Mouse (Mus musculus) CD4-positive, CD25-positive, alpha-beta regulatory T cell (primary cell): ENCODE data around the gene Dvl1. TPM values are rescaled to one million over a fixed set of nuclear protein-coding genes. Genes with fewer than 3 reads are reported as not detected.

Experiments used
- polyA plus RNA-seq: library from polyadenylated mRNA; unstranded; fragments of 100-300 nt; shearing (Covaris generic); gene quantifications from one replicate; pipeline ENCODE4 v1.2.1, GENCODE M21; 2017

Gene Dvl1
- polyA plus RNA-seq = 69.5 TPM

DNA sequence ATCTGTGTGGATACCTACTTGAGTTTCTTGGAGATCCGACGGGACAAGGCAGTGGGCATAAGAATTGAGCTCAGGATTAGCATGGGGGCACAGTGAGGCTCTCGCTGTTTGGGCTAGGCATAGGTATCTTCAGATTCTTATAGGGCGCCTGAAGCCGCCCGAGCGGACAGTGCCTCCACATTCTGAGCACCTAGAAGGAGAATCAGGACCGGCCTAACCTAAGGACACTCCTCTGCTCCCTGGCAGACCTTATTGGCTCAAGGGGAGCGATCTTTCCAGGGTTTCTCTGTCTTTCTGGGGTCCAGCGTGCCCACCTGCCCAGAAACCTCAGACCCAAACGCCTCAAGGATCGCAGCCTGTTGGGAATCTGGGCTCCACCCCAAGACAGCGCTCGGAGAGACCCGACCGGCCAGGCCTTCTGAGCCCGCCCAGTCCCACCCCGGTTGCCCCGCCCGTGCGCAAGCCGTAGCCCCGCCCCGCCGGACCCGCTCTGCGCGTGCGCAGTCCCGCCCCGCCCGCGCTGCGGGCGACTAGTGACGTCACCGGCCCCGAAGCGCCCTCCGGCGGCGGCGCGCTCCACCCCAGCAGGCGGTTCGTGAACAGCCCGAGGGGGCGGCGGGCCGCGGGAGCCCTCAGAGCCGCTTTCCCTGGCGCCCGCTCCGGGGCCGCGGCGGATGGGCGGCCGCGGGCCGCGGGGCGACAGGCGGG lies at the start of gene Dvl1:
Gene Dvl1 (plus strand): TSS at position 532 of the 708 bp plus-strand sequence.

GRCm38 (mm10) chr4:155802741-155803339 lies 44.4 kb upstream of the Dvl1 start, which contains the start of gene Mrpl20:
TSS of gene Mrpl20 (plus strand) at chr4:155802878.

GRCm38 (mm10) chr4:155811929-155812664 lies 35.1 kb upstream of the Dvl1 start, which contains the start of gene Ccnl2:
TSS of gene Ccnl2 (plus strand) at chr4:155812489.

GRCm38 (mm10) chr4:155831205-155831766 lies 15.9 kb upstream of the Dvl1 start, which contains the start of gene Aurkaip1:
TSS of gene Aurkaip1 (plus strand) at chr4:155831272.

DNA sequence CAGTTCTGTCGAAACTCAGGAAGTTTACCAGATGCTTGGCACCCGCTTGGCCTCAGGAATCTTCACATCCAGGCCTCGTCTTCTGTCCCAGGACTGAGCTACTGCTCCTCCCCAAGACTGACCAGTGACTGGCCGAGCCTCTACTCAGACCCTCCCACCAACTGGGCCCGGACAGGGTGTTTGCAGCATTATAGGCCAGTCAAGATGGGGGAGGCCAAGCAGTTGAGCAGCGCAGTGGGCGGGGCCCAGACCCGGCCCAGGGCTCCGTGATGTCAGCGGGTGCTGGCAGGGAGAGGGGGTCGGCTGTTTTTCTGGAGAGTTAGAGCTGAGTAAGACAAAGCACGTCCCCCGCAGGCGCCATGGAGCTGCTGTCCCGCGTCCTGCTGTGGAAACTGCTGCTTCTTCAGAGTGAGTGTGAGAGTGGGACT lies 7.7 kb upstream of the Dvl1 start, which contains the start of gene Mxra8:
Gene Mxra8 (plus strand): TSS at position 198 of the 428 bp plus-strand sequence.

GRCm38 (mm10) chr4:155863001-155863400 lies 15.8 kb downstream of the Dvl1 start, which contains the start of gene Tas1r3:
TSS of gene Tas1r3 (minus strand) at chr4:155863362.

DNA sequence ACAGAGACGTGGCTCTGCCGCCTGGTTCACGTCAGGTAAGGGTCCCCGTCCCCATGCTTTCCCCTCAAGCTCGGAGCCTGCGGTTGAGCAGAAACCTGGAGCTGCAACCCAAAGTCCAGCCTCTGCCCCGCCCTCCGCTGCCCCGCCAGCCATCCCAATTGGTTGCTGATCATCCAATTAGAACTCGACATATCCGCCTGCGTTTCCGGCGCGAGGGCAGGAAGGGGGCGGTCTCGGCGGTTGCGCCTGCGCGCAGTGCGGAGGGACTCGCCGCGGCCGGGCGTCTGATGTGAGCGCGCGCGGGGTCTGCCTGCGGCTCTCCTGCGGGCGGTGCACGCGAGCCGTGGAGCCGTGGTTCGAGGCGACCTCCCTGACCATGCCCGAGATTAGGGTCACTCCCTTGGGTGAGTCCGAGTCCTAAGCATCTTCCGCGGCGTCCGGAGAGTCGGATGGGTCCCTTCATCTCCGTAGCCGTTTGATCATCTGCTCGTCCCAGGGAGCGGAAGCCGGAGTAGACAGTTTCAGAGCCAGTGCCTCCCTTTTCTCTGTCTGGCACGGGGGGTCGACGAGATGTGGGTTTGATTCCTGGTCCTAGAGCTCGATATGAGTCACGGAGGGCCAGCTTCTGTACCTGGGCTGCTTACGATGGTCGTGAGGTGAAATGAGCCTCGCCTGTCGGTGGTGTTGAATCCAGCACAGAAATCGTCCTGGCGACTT lies 22.3 kb downstream of the Dvl1 start, which contains the start of the genes Cptp and Ints11:
Gene Cptp (minus strand): TSS at position 124 of the 717 bp plus-strand sequence.
Gene Ints11 (plus strand): TSS at position 230 of the 717 bp plus-strand sequence.

GRCm38 (mm10) chr4:155891551-155892001 lies 44.4 kb downstream of the Dvl1 start, which contains the start of the genes Pusl1 and Acap3:
TSS of gene Pusl1 (minus strand) at chr4:155891781.
TSS of gene Acap3 (plus strand) at chr4:155891822.

Other genes starting within 250 kb of the Dvl1 start
- gene Slc35e2, start 246.0 kb upstream of the Dvl1 start, polyA plus RNA-seq = 11.2 TPM
- 161 TPM for gene Cdk11b, start 222.5 kb upstream of the Dvl1 start, polyA plus RNA-seq
- not detected for gene Gm10563, start 202.0 kb upstream of the Dvl1 start, polyA plus RNA-seq
- gene Mmp23, start 194.0 kb upstream of the Dvl1 start, polyA plus RNA-seq = 0.23 TPM
- 41.7 TPM for gene Mib2, start 178.2 kb upstream of the Dvl1 start, polyA plus RNA-seq
- gene Fndc10, start 153.1 kb upstream of the Dvl1 start, polyA plus RNA-seq = 14.9 TPM
- gene Ssu72, start 142.6 kb upstream of the Dvl1 start, polyA plus RNA-seq = 178 TPM
- gene Tmem240, start 112.6 kb upstream of the Dvl1 start, polyA plus RNA-seq = 0.75 TPM
- 98.2 TPM for gene Atad3a, start 86.3 kb upstream of the Dvl1 start, polyA plus RNA-seq
- 0.35 TPM for gene Vwa1, start 72.7 kb upstream of the Dvl1 start, polyA plus RNA-seq
- 0.05 TPM for gene Tmem88b, start 61.5 kb upstream of the Dvl1 start, polyA plus RNA-seq
- 0.20 TPM for gene Ankrd65, start 57.0 kb upstream of the Dvl1 start, polyA plus RNA-seq
- 121 TPM for gene Mrpl20, start 44.5 kb upstream of the Dvl1 start, polyA plus RNA-seq
- gene Ccnl2, start 34.9 kb upstream of the Dvl1 start, polyA plus RNA-seq = 291 TPM
- gene Aurkaip1, start 16.1 kb upstream of the Dvl1 start, polyA plus RNA-seq = 187 TPM
- 4.2 TPM for gene Mxra8, start 7.7 kb upstream of the Dvl1 start, polyA plus RNA-seq
- gene Tas1r3, start 16.0 kb downstream of the Dvl1 start, polyA plus RNA-seq = 1.2 TPM
- 13.6 TPM for gene Cptp, start 22.0 kb downstream of the Dvl1 start, polyA plus RNA-seq
- gene Ints11, start 22.1 kb downstream of the Dvl1 start, polyA plus RNA-seq = 118 TPM
- gene Pusl1, start 44.4 kb downstream of the Dvl1 start, polyA plus RNA-seq = 37.8 TPM
- 23.0 TPM for gene Acap3, start 44.4 kb downstream of the Dvl1 start, polyA plus RNA-seq
- gene Ube2j2, start 96.4 kb downstream of the Dvl1 start, polyA plus RNA-seq = 143 TPM
- gene C1qtnf12, start 114.9 kb downstream of the Dvl1 start, polyA plus RNA-seq = 16.9 TPM
- 10.6 TPM for gene B3galt6, start 145.2 kb downstream of the Dvl1 start, polyA plus RNA-seq
- 491 TPM for gene Sdf4, start 145.5 kb downstream of the Dvl1 start, polyA plus RNA-seq
- gene Tnfrsf4, start 166.4 kb downstream of the Dvl1 start, polyA plus RNA-seq = 804 TPM
- gene Tnfrsf18, start 178.8 kb downstream of the Dvl1 start, polyA plus RNA-seq = 759 TPM
- 0.54 TPM for gene Ttll10, start 212.0 kb downstream of the Dvl1 start, polyA plus RNA-seq